In genomic region chr2:74655821-74656631, GRCm38 (mm10) we compare ENCODE assay signal across 8 mouse cellular contexts. TPM values are rescaled to one million over a fixed set of nuclear protein-coding genes. Genes with fewer than 3 reads are reported as not detected.
DNase-seq lines count a peak whose midpoint lies in the region; ATAC-seq and TF ChIP-seq lines count a peak whose summit lies in the region.

No protein-coding gene starts in this region.

- H3K36me3 ChIP-seq in lung, embryonic 16.5 days (ENCODE audit: control insufficient read depth, insufficient read depth, low read length), result no peaks in the 10 kb centered on the region
- no peaks in the 10 kb centered on the region for H3K36me3 ChIP-seq in embryonic facial prominence, embryonic 11.5 days (replicated peaks; ENCODE audit: control insufficient read depth, insufficient read depth, low read depth, low read length)
- no peaks in the 10 kb centered on the region for H3K36me3 ChIP-seq in intestine, embryonic 14.5 days (ENCODE audit: control insufficient read depth, insufficient read depth, low read length)
- H3K36me3 ChIP-seq in midbrain, embryonic 16.5 days (ENCODE audit: control insufficient read depth, insufficient read depth, low read length), result no peaks in the 10 kb centered on the region

- no peak for DNase-seq in lung, adult 2 months
- DNase-seq in embryonic facial prominence, embryonic 11.5 days (ENCODE audit: low spot score), result peak; percentile 50
- peak; percentile 78 for DNase-seq in intestine, embryonic 14.5 days (ENCODE audit: low spot score)
- DNase-seq in right cerebral cortex, adult 18-20 months, result no peak
- DNase-seq in frontal cortex, postnatal 25 days (ENCODE audit: low spot score in 2 of 2), result no peak
- DNase-seq in gastrocnemius, adult 8-10 months (ENCODE audit: low spot score in 2 of 2), result no peak

- TF ChIP-seq CTCF in lung, adult 2 months (IDR thresholded peaks at IDR 0.05; ENCODE audit: insufficient read depth, low read length), result no peak

- H3K27me3 ChIP-seq in lung, embryonic 16.5 days (ENCODE audit: control insufficient read depth, insufficient read depth, low read depth, low read length), result peaks cover 82% of the 10 kb centered on the region
- H3K27me3 ChIP-seq in embryonic facial prominence, embryonic 11.5 days (ENCODE audit: control insufficient read depth, insufficient read depth, low read length), result peaks cover 65% of the 10 kb centered on the region
- peaks cover 96% of the 10 kb centered on the region for H3K27me3 ChIP-seq in intestine, embryonic 14.5 days (replicated peaks; ENCODE audit: control insufficient read depth, insufficient read depth, low read length)
- peaks cover 38% of the 10 kb centered on the region for H3K27me3 ChIP-seq in midbrain, embryonic 16.5 days (ENCODE audit: control insufficient read depth, insufficient read depth, low read depth, low read length)

- WGBS in lung, embryonic 16.5 days, result under 1% methylated on average over 60 of the region's 69 CpGs
- 2% methylated on average over 67 of the region's 69 CpGs for WGBS in lung, adult 2 months
- 0% methylated on average over 60 of the region's 69 CpGs for WGBS in embryonic facial prominence, embryonic 11.5 days
- WGBS in intestine, embryonic 14.5 days, result under 1% methylated on average over 62 of the region's 69 CpGs
- WGBS in midbrain, embryonic 16.5 days, result 1% methylated on average over 57 of the region's 69 CpGs

- H3K9ac ChIP-seq in lung, embryonic 16.5 days (ENCODE audit: low read length), result no peak overlapping the region
- no peak overlapping the region for H3K9ac ChIP-seq in embryonic facial prominence, embryonic 11.5 days (replicated peaks; ENCODE audit: low read length)
- no peak overlapping the region for H3K9ac ChIP-seq in intestine, embryonic 14.5 days (ENCODE audit: low read length)
- H3K9ac ChIP-seq in midbrain, embryonic 16.5 days (ENCODE audit: low read depth, low read length), result peak overlapping the region; percentile 33

- no peak overlapping the region for H3K27ac ChIP-seq in lung, embryonic 16.5 days (ENCODE audit: low read length)
- H3K27ac ChIP-seq in embryonic facial prominence, embryonic 11.5 days (replicated peaks; ENCODE audit: low read depth, low read length), result no peak overlapping the region
- H3K27ac ChIP-seq in intestine, embryonic 14.5 days (ENCODE audit: low read depth), result no peak overlapping the region
- H3K27ac ChIP-seq in midbrain, embryonic 16.5 days (ENCODE audit: low read length), result no peak overlapping the region

- H3K9me3 ChIP-seq in lung, embryonic 16.5 days (ENCODE audit: control insufficient read depth, low read length), result no peaks in the 10 kb centered on the region
- no peaks in the 10 kb centered on the region for H3K9me3 ChIP-seq in embryonic facial prominence, embryonic 11.5 days (replicated peaks; ENCODE audit: control insufficient read depth, low read length)
- no peaks in the 10 kb centered on the region for H3K9me3 ChIP-seq in intestine, embryonic 14.5 days (ENCODE audit: control insufficient read depth, low read length)
- H3K9me3 ChIP-seq in midbrain, embryonic 16.5 days (replicated peaks; ENCODE audit: control insufficient read depth, low read length, poor library complexity, severe bottlenecking), result no peaks in the 10 kb centered on the region

- peaks cover 5% of the 10 kb centered on the region for H3K4me1 ChIP-seq in lung, embryonic 16.5 days (replicated peaks; ENCODE audit: control insufficient read depth, insufficient read depth, low read length)
- H3K4me1 ChIP-seq in lung, adult 2 months (ENCODE audit: control insufficient read depth, insufficient read depth, low read length), result no peaks in the 10 kb centered on the region; the same call in 1 of the 2 replicates
- no peaks in the 10 kb centered on the region; the same call in 1 of the 2 replicates for H3K4me1 ChIP-seq in embryonic facial prominence, embryonic 11.5 days (ENCODE audit: control insufficient read depth, insufficient read depth, low read length)
- peaks cover 9% of the 10 kb centered on the region for H3K4me1 ChIP-seq in intestine, embryonic 14.5 days (replicated peaks; ENCODE audit: control insufficient read depth, insufficient read depth, low read length)
- H3K4me1 ChIP-seq in midbrain, embryonic 16.5 days (ENCODE audit: control insufficient read depth, insufficient read depth, low read length), result peaks cover 6% of the 10 kb centered on the region

- H3K4me2 ChIP-seq in lung, embryonic 16.5 days (ENCODE audit: low read depth, low read length), result peak overlapping the region; percentile 51
- H3K4me2 ChIP-seq in embryonic facial prominence, embryonic 11.5 days (ENCODE audit: low read depth, low read length), result peak overlapping the region; percentile 49; the same call in 1 of the 2 replicates
- H3K4me2 ChIP-seq in intestine, embryonic 14.5 days (ENCODE audit: low read length), result peak overlapping the region; percentile 51
- H3K4me2 ChIP-seq in midbrain, embryonic 16.5 days (ENCODE audit: low read length), result peak overlapping the region; percentile 51

- H3K4me3 ChIP-seq in lung, embryonic 16.5 days (ENCODE audit: low read length), result peak overlapping the region; percentile 39
- no peak overlapping the region for H3K4me3 ChIP-seq in lung, adult 2 months (replicated peaks; ENCODE audit: extremely low read depth, low read depth, low read length)
- peak overlapping the region; percentile 23 for H3K4me3 ChIP-seq in embryonic facial prominence, embryonic 11.5 days (ENCODE audit: low read depth, low read length)
- peak overlapping the region; percentile 25 for H3K4me3 ChIP-seq in intestine, embryonic 14.5 days (ENCODE audit: low read depth, low read length)
- H3K4me3 ChIP-seq in midbrain, embryonic 16.5 days (ENCODE audit: low read depth, low read length), result peak overlapping the region; percentile 30

- ATAC-seq in lung, embryonic 16.5 days (ENCODE audit: low read depth), result peak; percentile 31; the same call in 1 of the 2 replicates
- ATAC-seq in embryonic facial prominence, embryonic 11.5 days (replicated peaks; ENCODE audit: insufficient number of reproducible peaks, low FRiP score, low TSS enrichment, low read depth), result no peak
- ATAC-seq in intestine, embryonic 14.5 days (replicated peaks; ENCODE audit: low FRiP score, low TSS enrichment, low read depth), result peak; percentile 48; the same call in 1 of the 2 replicates
- ATAC-seq in midbrain, embryonic 16.5 days, result peak; percentile 39; the same call in 1 of the 2 replicates

- no peak for TF ChIP-seq POLR2A in lung, adult 2 months (IDR thresholded peaks at IDR 0.05; ENCODE audit: borderline replicate concordance, extremely low read depth, low read depth, low read length)

RNA-seq across cellular contexts. Expression of gene Evx2, which starts 3.3 kb away (rescaled TPM):
- not detected in 2 replicates for polyA plus RNA-seq in lung, embryonic 16.5 days (2015; fragmentation: Nextera tagmentation; extraction: Ambion mirVana)
- polyA plus RNA-seq in lung, adult 2 months (2012; rRNA removed), result not detected in 2 replicates
- polyA plus RNA-seq in embryonic facial prominence, embryonic 11.5 days (2014; fragmentation: Nextera tagmentation; extraction: Ambion mirVana), result 0.08 and 0.10 TPM in 2 replicates
- not detected in 2 replicates for polyA plus RNA-seq in intestine, embryonic 14.5 days (2014; fragmentation: Nextera tagmentation; extraction: Ambion mirVana)
- 0.21 and 0.42 TPM in 2 replicates for polyA plus RNA-seq in midbrain, embryonic 16.5 days (2015; fragmentation: Nextera tagmentation; extraction: Ambion mirVana)
- total RNA-seq in gastrocnemius, adult 8-10 months (2022), result not detected

RNA-seq across cellular contexts. Expression of gene Hoxd13, which starts 12.1 kb away (rescaled TPM):
- not detected in 2 replicates for polyA plus RNA-seq in lung, embryonic 16.5 days (2015; fragmentation: Nextera tagmentation; extraction: Ambion mirVana)
- 0.04 and 0.15 TPM in 2 replicates for polyA plus RNA-seq in lung, adult 2 months (2012; rRNA removed)
- polyA plus RNA-seq in embryonic facial prominence, embryonic 11.5 days (2014; fragmentation: Nextera tagmentation; extraction: Ambion mirVana), result not detected in 2 replicates
- not detected in 2 replicates for polyA plus RNA-seq in intestine, embryonic 14.5 days (2014; fragmentation: Nextera tagmentation; extraction: Ambion mirVana)
- not detected in 2 replicates for polyA plus RNA-seq in midbrain, embryonic 16.5 days (2015; fragmentation: Nextera tagmentation; extraction: Ambion mirVana)
- not detected for total RNA-seq in gastrocnemius, adult 8-10 months (2022)

RNA-seq across cellular contexts. Expression of gene Hoxd12, which starts 18.8 kb away (rescaled TPM):
- polyA plus RNA-seq in lung, embryonic 16.5 days (2015; fragmentation: Nextera tagmentation; extraction: Ambion mirVana), result not detected in 2 replicates
- polyA plus RNA-seq in lung, adult 2 months (2012; rRNA removed), result not detected in 2 replicates
- not detected in 2 replicates for polyA plus RNA-seq in embryonic facial prominence, embryonic 11.5 days (2014; fragmentation: Nextera tagmentation; extraction: Ambion mirVana)
- polyA plus RNA-seq in intestine, embryonic 14.5 days (2014; fragmentation: Nextera tagmentation; extraction: Ambion mirVana), result 0.24 and 0.34 TPM in 2 replicates
- polyA plus RNA-seq in midbrain, embryonic 16.5 days (2015; fragmentation: Nextera tagmentation; extraction: Ambion mirVana), result not detected in 2 replicates
- total RNA-seq in gastrocnemius, adult 8-10 months (2022), result not detected

RNA-seq across cellular contexts. Expression of gene Hoxd11, which starts 23.3 kb away (rescaled TPM):
- not detected in 2 replicates for polyA plus RNA-seq in lung, embryonic 16.5 days (2015; fragmentation: Nextera tagmentation; extraction: Ambion mirVana)
- 0.24 TPM in 1 of 2 replicates, not detected in the other for polyA plus RNA-seq in lung, adult 2 months (2012; rRNA removed)
- not detected in 2 replicates for polyA plus RNA-seq in embryonic facial prominence, embryonic 11.5 days (2014; fragmentation: Nextera tagmentation; extraction: Ambion mirVana)
- polyA plus RNA-seq in intestine, embryonic 14.5 days (2014; fragmentation: Nextera tagmentation; extraction: Ambion mirVana), result 3.6 and 4.2 TPM in 2 replicates
- not detected in 2 replicates for polyA plus RNA-seq in midbrain, embryonic 16.5 days (2015; fragmentation: Nextera tagmentation; extraction: Ambion mirVana)
- not detected for total RNA-seq in gastrocnemius, adult 8-10 months (2022)

RNA-seq across cellular contexts. Expression of gene Hoxd10, which starts 35.7 kb away (rescaled TPM):
- 0.19 TPM in 1 of 2 replicates, not detected in the other for polyA plus RNA-seq in lung, embryonic 16.5 days (2015; fragmentation: Nextera tagmentation; extraction: Ambion mirVana)
- polyA plus RNA-seq in lung, adult 2 months (2012; rRNA removed), result not detected in 2 replicates
- not detected in 2 replicates for polyA plus RNA-seq in embryonic facial prominence, embryonic 11.5 days (2014; fragmentation: Nextera tagmentation; extraction: Ambion mirVana)
- 7.8 and 13.7 TPM in 2 replicates for polyA plus RNA-seq in intestine, embryonic 14.5 days (2014; fragmentation: Nextera tagmentation; extraction: Ambion mirVana)
- polyA plus RNA-seq in midbrain, embryonic 16.5 days (2015; fragmentation: Nextera tagmentation; extraction: Ambion mirVana), result not detected in 2 replicates
- 1 to 10 TPM; 6.1 to 8.5 (median 7.6) TPM for total RNA-seq in gastrocnemius, adult 8-10 months (2022)

Comparison
In these comparisons a context has a peak if more than half of its experiments do, and no peak if none do; other contexts are left out.
1. DNase-seq: peak in embryonic facial prominence, embryonic 11.5 days (single experiment) and intestine, embryonic 14.5 days (single experiment); none in lung, adult 2 months (single experiment), right cerebral cortex, adult 18-20 months (single experiment), frontal cortex, postnatal 25 days (0 of 2) and gastrocnemius, adult 8-10 months (0 of 2).
2. Peak in every context shown above with its lines, with median percentiles within 50 percentile points of each other: H3K4me2 ChIP-seq.